Mouse (Mus musculus) brown adipose tissue, adult 24 weeks (tissue): ENCODE results near the gene Eif2b2. TPM values are rescaled to one million over a fixed set of nuclear protein-coding genes. Genes with fewer than 3 reads are reported as not detected.

Source experiments
- H3K27ac ChIP-seq: fragments of 200-500 bp; replicated peaks from 2 replicates; pipeline ENCODE4 v1.5.1; 2012; ENCODE audit warnings: low read depth, mild to moderate bottlenecking, low read length
- H3K4me1 ChIP-seq: fragments of 200-500 bp; 2 replicates; pipeline ENCODE4 v1.6.1; 2012; ENCODE audit warnings: low read length, mixed read lengths; ENCODE audit not compliant: control insufficient read depth, insufficient read depth, insufficient read length
- H3K4me3 ChIP-seq: fragments of 200-500 bp; 2 replicates; pipeline ENCODE4 v1.5.1; 2012; ENCODE audit warnings: low read depth, mild to moderate bottlenecking, low read length, moderate library complexity; ENCODE audit not compliant: insufficient read depth
- polyA plus RNA-seq: library from polyadenylated mRNA; stranded (reverse); fragments of >200 nt; gene quantifications from 2 replicates; pipeline ENCODE4 v1.2.4, GENCODE M21; 2012; ENCODE audit not compliant: missing spikeins, insufficient read depth, insufficient read length

Eif2b2 gene
- polyA plus RNA-seq, 1 experiment: 14.8 TPM

- no peak overlapping the region for H3K4me3 ChIP-seq
- H3K4me1 ChIP-seq: no peaks in the 10 kb centered on the region
- no peak overlapping the region for H3K27ac ChIP-seq
Measured at GRCm38 (mm10) chr12:85262489-85262888, 43.2 kb downstream of the Eif2b2 start.

- Histone ChIP-seq H3K4me1 (no peaks in the 10 kb centered on the region), H3K4me3 (no peak overlapping the region), H3K27ac (no peak overlapping the region)
Measured at GRCm38 (mm10) chr12:85263190-85263589, 43.9 kb downstream of the Eif2b2 start.

GRCm38 (mm10) chr12:85264531-85264930 is 45.2 kb downstream of the Eif2b2 start:
- H3K4me1 ChIP-seq: no peaks in the 10 kb centered on the region
- H3K27ac ChIP-seq: no peak overlapping the region
- H3K4me3 ChIP-seq: no peak overlapping the region

GRCm38 (mm10) chr12:85264940-85265339 is 45.7 kb downstream of the Eif2b2 start:
- H3K4me3 ChIP-seq: no peak overlapping the region
- no peak overlapping the region for H3K27ac ChIP-seq
- H3K4me1 ChIP-seq: no peaks in the 10 kb centered on the region

GRCm38 (mm10) chr12:85266248-85266647 is 47.0 kb downstream of the Eif2b2 start:
- no peak overlapping the region for H3K27ac ChIP-seq
- no peak overlapping the region for H3K4me3 ChIP-seq

GRCm38 (mm10) chr12:85269821-85270220 is 50.5 kb downstream of the Eif2b2 start:
- Histone ChIP-seq H3K4me1 (no peaks in the 10 kb centered on the region), H3K27ac (no peak overlapping the region), H3K4me3 (peak overlapping the region; percentile 95)

More at GRCm38 (mm10) chr12:85266248-85266647, 47.0 kb downstream of the Eif2b2 start:
- no peaks in the 10 kb centered on the region for H3K4me1 ChIP-seq

GRCm38 (mm10) chr12:85270319-85270718 is 51.0 kb downstream of the Eif2b2 start, which contains the start of gene Mlh3:
Mlh3 (minus strand) TSS chr12:85270599.
- no peaks in the 10 kb centered on the region for H3K4me1 ChIP-seq
- no peak within 1 kb of the TSS for H3K27ac ChIP-seq
- peak within 1 kb of the TSS; percentile 95 for H3K4me3 ChIP-seq

GRCm38 (mm10) chr12:85271132-85271842 is 52.0 kb downstream of the Eif2b2 start:
- Histone ChIP-seq H3K27ac (no peak overlapping the region), H3K4me1 (no peaks in the 10 kb centered on the region), H3K4me3 (no peak overlapping the region)

- H3K4me1 ChIP-seq: no peaks in the 10 kb centered on the region
- H3K27ac ChIP-seq: no peak overlapping the region
- no peak overlapping the region for H3K4me3 ChIP-seq
Measured at GRCm38 (mm10) chr12:85271843-85272206, 52.5 kb downstream of the Eif2b2 start.

- Histone ChIP-seq H3K4me1 (no peaks in the 10 kb centered on the region), H3K4me3 (no peak overlapping the region), H3K27ac (no peak overlapping the region)
Measured at GRCm38 (mm10) chr12:85273508-85273907, 54.2 kb downstream of the Eif2b2 start.

Other genes with a start within 250 kb of the Eif2b2 start
- 143 and 155 TPM in 2 replicates for gene Fcf1, start 248.6 kb upstream of the Eif2b2 start, polyA plus RNA-seq
- gene Arel1, start 248.6 kb upstream of the Eif2b2 start, polyA plus RNA-seq: 12.1 and 19.3 TPM in 2 replicates
- 13.4 and 13.5 TPM in 2 replicates for gene Ylpm1, start 223.2 kb upstream of the Eif2b2 start, polyA plus RNA-seq
- gene Prox2, start 108.7 kb upstream of the Eif2b2 start, polyA plus RNA-seq: 1.6 and 8.0 TPM in 2 replicates
- 822 and 856 TPM in 2 replicates for gene Dlst, start 108.6 kb upstream of the Eif2b2 start, polyA plus RNA-seq
- gene Rps6kl1, start 68.2 kb upstream of the Eif2b2 start, polyA plus RNA-seq: 0.36 TPM in 1 of 2 replicates, not detected in the other
- not detected in 2 replicates for gene Pgf, start 41.7 kb upstream of the Eif2b2 start, polyA plus RNA-seq
- gene Mlh3, start 51.1 kb downstream of the Eif2b2 start, polyA plus RNA-seq: 6.5 and 8.5 TPM in 2 replicates
- 60.1 and 79.2 TPM in 2 replicates for gene Acyp1, start 69.0 kb downstream of the Eif2b2 start, polyA plus RNA-seq
- not detected in 2 replicates for gene Zc2hc1c, start 69.1 kb downstream of the Eif2b2 start, polyA plus RNA-seq
- 29.5 and 38.8 TPM in 2 replicates for gene Nek9, start 119.9 kb downstream of the Eif2b2 start, polyA plus RNA-seq
- gene Tmed10, start 155.4 kb downstream of the Eif2b2 start, polyA plus RNA-seq: 96.7 and 126 TPM in 2 replicates